ENCODE assay signal across 8 mouse cellular contexts in genomic region chr7:76354510-76354909, GRCm38 (mm10).
DNase-seq lines count a peak whose midpoint lies in the region; ATAC-seq and TF ChIP-seq lines count a peak whose summit lies in the region.

No protein-coding gene starts in this region.

- no peak for ATAC-seq in heart, embryonic 12.5 days (ENCODE audit: insufficient number of reproducible peaks, low FRiP score)
- ATAC-seq in forebrain, embryonic 15.5 days (replicated peaks), result no peak

- no peak overlapping the region for H3K9ac ChIP-seq in heart, embryonic 12.5 days
- no peak overlapping the region for H3K9ac ChIP-seq in forebrain, embryonic 15.5 days (replicated peaks)

- peak; percentile 69 for TF ChIP-seq CTCF in left cerebral cortex, adult 2 months (IDR thresholded peaks at IDR 0.05)

- no peaks in the 10 kb centered on the region for H3K27me3 ChIP-seq in heart, embryonic 12.5 days (replicated peaks)
- H3K27me3 ChIP-seq in forebrain, embryonic 15.5 days, result no peaks in the 10 kb centered on the region

- peak; percentile 14 to 26 for DNase-seq in heart, adult 18-20 months
- DNase-seq in thymus, postnatal 0 days (ENCODE audit: low spot score), result peak; percentile 37
- DNase-seq in thymus, postnatal 36 days, result no peak
- peak; percentile 68 for DNase-seq in embryo, embryonic 11 days
- peak in 1 of 2 experiments; percentile 12 for DNase-seq in left cerebral cortex, adult 2 months (ENCODE audit: extremely low spot score in 1 of 2, low spot score in 2 of 2)
- DNase-seq in testis, postnatal 14 days (ENCODE audit: low spot score), result peak; percentile 4

- no peak overlapping the region for H3K4me2 ChIP-seq in heart, embryonic 12.5 days
- no peak overlapping the region for H3K4me2 ChIP-seq in forebrain, embryonic 15.5 days (replicated peaks)

- H3K27ac ChIP-seq in heart, embryonic 12.5 days (ENCODE audit: poor library complexity, severe bottlenecking), result no peak overlapping the region
- no peak overlapping the region for H3K27ac ChIP-seq in left cerebral cortex, adult 2 months
- H3K27ac ChIP-seq in forebrain, embryonic 15.5 days (replicated peaks), result no peak overlapping the region

- no peaks in the 10 kb centered on the region for H3K9me3 ChIP-seq in heart, embryonic 12.5 days (replicated peaks)
- H3K9me3 ChIP-seq in forebrain, embryonic 15.5 days, result no peaks in the 10 kb centered on the region

- intact Hi-C loops in left cerebral cortex, adult 2 months (cut with DNase I), result loop anchor here (1.0 to 5.0 kb wide), 2 partner anchors 427 to 442 kb away; no protein-coding TSS in a partner anchor

- no peak overlapping the region for H3K4me3 ChIP-seq in heart, embryonic 12.5 days
- H3K4me3 ChIP-seq in left cerebral cortex, adult 2 months, result no peak overlapping the region
- no peak overlapping the region for H3K4me3 ChIP-seq in forebrain, embryonic 15.5 days

- H3K36me3 ChIP-seq in heart, embryonic 12.5 days, result no peaks in the 10 kb centered on the region
- H3K36me3 ChIP-seq in forebrain, embryonic 15.5 days, result no peaks in the 10 kb centered on the region

- no peaks in the 10 kb centered on the region for H3K4me1 ChIP-seq in heart, embryonic 12.5 days (replicated peaks)
- no peaks in the 10 kb centered on the region for H3K4me1 ChIP-seq in forebrain, embryonic 15.5 days

- WGBS in heart, embryonic 12.5 days, result 23% methylated on average over 3 of the region's 3 CpGs
- WGBS in forebrain, embryonic 15.5 days, result 20% methylated on average over 3 of the region's 3 CpGs

Comparison
In these comparisons a context has a peak if more than half of its experiments do, and no peak if none do; other contexts are left out.
1. DNase-seq: peak in heart, adult 18-20 months (2 of 2), thymus, postnatal 0 days (single experiment), embryo, embryonic 11 days (single experiment) and testis, postnatal 14 days (single experiment); none in thymus, postnatal 36 days (0 of 2).